Mouse (Mus musculus): ENCODE data around the gene Crmp1. TPM values are rescaled to one million over a fixed set of nuclear protein-coding genes. Genes with fewer than 3 reads are reported as not detected.

Crmp1 gene
- total RNA-seq, 2 experiments from 2014 or later: 0.65 to 0.69 TPM

DNA sequence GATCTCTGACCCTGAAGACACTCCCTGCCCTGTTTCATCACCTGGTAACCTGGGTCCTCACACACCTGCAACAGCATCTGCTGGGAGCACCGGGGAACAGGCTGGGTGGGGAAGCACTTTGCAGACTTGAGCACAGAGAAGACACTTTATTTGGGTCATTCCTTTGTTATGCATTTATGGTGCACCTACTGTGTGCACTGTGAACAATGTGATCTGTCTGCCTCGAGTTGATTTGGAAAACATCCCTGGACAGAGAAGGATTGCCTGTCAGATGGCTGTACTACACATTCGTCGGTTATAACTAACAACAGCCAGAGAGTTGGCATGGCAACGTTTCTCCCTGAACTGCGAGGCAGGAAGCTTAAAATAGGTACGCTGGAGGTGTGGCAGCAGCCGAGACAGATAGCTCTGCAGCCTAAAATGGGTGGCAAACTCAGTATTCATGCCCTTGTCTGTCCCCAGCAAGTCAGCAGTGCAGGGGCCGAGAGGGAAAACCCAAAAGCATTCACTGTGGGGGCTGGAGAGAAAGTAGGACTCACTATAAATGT is 8.7 kb upstream of the Crmp1 start:
- DNase-seq: no peak
- intact Hi-C loops (cut with DNase I): no loop called here

DNA sequence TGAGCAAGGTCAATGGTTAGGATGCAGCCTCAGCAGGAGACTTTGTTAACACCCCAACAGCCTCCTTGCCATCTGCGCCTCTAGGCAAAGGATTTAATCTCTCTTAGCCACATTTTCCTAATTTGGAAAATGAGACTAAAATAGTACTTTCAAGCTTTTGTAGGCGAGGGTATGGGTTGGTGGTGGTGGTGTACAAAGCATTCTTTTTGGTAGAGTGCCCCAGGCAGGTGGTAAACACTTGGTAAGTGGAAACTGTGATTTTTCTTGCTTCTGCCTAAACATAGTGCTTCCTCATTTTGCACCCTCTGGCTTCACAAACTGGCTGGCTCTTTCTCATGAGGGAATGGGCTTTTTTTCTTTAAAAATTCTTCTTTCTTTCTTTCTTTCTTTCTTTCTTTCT is 3.1 kb upstream of the Crmp1 start:
- intact Hi-C loops (cut with DNase I): no loop called here
- no peak for DNase-seq

DNA sequence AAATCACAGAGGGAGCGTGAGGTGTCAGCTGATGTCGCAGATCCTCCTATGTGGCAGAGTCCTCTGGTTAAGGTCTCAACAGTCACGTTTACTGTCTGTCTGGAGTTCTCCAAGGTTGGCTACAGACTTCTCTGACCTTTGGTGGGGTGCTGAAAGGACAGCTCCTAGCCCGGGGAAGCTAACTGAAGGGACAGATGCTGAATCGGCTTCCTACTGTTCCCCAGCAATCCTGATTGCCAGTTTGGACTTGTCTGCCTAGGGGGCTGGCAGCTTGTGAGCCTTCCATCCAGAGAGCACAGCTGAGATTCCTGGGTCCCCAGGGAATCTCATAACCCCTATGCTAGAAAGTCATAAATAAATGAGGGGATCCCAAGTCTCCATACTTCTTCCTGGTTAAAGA is 1.2 kb upstream of the Crmp1 start:
- intact Hi-C loops (cut with DNase I): no loop called here
- DNase-seq: peak in 1 of 2 experiments; percentile 12

DNA sequence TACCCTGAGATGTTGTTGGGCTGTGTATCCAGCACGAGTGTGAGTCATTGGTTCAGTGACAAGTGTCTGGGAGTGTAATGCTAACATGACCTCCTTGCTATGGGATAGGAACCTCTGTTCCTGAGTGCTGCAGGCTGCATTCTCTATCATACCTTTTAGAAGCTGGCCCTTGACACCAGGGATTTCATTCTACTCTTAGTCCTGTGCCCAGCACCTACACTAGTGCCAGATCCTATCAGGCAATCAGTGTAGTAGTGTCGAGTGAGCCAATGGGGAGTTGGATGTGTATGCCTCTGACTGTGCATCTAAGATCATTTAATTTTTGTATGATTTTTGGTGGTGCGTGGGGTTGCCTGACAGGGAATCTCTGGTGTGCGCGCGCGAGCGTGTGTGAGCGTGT is 516 bp upstream of the Crmp1 start:
- intact Hi-C loops (cut with DNase I): no loop called here

DNA sequence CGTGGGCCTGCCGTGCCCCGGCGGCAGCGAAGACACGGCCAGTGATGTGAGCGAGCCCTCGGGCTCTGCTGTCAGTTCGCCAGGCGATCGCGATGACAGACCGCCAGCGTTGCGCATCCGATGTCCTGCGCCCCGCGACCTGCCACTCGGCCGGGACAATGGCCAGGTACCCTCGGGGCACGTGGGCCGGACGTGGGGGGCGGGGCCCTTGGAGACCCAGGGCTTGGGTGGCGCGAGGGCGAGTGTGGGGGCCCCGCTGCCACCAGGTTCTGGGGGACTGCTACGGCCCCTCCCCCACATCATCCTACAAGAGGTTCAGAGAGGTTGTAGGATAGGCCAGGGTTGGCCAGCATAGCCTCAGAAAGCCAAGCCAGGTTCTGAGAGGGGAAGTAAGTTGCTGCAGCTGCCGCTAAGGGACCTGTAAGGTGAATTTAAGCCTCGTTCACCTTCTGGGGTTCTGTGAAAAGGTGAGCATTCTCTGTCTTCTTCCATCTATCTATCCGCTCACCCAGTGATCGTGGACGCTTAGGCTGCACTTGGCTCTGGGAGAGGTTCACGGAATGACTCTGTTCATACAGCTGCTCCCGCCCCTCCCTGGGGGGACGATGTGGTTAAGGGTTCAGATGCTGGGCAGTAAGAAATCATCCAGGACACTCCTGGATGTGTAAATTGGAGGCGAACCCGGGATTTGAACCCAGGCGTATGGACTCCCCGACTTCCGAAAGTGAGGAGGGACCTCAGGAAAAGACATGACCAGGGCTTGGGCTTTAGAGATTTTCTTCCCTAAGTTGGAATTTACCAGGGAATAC is 824 bp downstream of the Crmp1 start:
- intact Hi-C loops (cut with DNase I): no loop called here

More for the DNA sequence above, 516 bp upstream of the Crmp1 start:
- no peak for DNase-seq

DNA sequence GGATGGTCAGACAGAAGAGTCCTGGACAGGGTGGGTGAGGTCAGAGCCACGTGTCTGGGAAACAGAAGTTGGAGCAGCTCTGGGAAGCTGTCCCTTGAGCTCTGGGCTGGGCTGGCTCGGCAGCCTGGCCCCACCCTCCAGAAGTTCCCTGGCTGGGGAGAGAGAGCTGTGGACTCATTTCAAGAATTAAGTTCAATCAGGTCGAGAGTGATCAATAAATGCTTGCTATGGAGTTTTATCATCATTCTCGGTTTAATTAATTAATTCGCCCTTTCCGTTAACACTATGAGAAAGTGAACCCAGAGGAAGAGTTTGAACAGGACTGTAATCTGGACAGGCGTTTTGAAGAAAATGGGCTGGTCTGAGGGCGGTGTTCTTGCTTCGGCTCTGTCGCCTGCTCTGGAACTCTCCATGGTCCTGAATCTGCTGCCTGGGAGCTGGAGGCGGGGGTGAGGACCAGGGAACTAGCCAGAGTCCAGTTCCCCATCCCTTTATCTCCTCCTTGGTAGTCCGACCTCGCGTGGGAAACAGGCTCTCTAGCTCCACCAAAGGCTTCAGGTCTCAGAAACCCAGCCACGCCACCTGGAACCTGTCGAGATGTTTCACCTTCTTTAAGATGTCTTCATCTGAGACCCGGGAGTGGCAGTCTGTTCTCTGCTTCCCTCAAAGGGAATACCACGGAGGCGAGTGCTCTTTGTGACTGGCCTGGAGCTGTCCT is 1.6 kb downstream of the Crmp1 start:
- DNase-seq: peak; percentile 66 to 67
- intact Hi-C loops (cut with DNase I): no loop called here

More for the DNA sequence above, 824 bp downstream of the Crmp1 start:
- no peak for DNase-seq

DNA sequence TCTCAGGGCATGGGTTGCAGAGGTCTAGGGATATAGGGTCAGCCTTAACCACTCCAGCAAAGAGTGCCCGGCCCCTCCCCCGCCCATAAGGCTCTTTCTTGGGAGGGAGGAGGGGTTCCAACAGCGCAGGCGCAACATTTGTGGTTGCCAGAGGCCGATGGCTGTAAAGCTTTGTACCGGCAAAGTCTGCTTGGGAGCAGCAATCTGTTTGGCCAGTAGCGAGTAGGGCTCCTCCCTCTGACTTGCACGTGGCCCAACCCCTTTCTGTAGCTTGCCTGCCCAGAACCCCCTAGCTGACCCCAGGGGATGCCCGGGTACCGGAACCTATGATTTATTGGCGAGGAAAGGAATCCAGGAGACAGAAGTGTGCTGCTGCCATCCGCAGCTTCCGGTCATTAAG is 2.4 kb downstream of the Crmp1 start:
- intact Hi-C loops (cut with DNase I): no loop called here
- no peak for DNase-seq

DNA sequence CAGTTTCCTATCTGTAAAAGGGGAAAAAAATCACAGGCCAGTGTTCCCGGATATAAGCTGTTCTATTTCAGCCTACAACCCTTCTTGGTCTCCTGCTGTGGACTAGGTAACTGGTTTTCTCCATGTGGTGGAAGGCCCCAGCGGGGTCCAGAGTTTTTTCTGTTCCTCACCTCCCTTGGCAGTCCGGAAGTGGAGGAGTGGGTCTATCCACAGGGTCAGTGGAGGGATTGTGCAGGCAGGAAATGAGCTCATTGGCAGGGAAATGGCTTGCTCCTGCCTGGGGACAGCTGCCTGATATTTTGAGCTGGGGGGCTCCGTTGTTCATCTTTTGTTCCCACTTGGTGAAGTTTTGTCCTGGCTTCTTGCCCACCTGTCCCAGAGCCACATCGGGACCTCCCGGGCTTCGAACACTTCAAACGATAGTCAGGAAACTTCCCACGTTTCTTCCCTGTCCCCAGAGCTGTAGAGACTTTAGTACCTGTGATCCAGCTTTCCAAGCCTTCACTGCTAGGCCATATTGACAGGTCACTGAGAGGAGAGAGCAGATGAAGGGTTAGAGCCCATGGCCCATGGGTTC is 3.0 kb downstream of the Crmp1 start:
- intact Hi-C loops (cut with DNase I): no loop called here
- no peak for DNase-seq

DNA sequence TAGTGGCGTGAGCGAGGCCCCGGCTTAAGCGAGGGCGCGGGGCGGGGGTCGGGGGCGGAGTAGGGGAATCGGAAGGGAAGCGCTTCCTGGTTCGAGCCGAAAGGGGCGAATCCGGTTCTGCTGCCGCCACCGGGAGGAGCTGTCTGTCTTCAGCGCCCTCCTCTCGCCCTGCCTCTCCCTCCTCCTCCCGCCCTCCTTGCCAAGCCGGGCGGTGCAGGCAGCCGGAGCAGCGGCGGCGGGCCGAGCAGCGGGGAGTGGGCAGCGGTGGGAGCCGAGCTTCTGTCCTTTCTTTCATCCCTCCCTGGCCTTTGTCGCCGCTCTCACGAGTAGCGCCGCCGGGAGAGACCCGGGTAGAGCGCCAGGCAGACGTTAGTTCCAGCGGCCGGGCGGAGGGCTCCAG is 3.9 kb downstream of the Crmp1 start:
- intact Hi-C loops (cut with DNase I): no loop called here
- peak; percentile 18 to 35 for DNase-seq

DNA sequence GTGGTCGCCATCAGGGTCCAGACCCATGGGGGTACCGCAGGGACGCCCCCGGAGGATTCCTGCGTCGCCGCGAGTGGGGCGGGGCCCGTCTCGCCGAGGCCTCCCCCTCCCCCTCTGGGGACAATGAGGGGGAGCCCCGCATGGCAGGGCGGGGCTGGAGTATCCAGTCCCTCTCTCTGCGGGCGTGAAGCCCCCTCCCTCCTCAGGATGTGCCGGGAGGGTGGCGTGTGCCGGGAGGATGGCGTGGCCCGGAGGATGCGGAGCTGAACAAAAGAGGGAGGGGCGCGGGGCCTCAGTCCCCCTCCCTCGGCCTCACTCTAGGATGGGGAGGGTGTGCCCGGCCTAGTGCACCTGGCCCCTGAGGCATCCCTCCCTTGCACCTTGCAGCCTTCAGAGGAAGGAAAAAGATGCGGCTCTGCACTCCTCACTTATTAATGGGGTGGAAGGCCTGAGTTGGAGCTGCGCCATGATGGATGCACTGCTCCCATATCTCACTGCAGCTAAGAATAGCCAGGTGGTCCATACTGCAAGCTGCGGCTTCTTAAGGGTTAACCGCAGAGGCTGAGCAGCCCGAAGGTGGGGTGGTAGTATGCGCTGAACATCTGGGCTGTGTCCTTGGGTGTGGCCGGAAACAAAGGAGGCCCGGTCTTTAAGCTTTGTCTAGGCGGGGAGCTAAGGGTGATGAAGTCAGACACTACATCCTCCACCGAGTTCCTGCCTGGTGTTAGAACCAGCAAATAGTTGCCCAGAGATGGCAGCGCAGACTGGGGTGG is 4.6 kb downstream of the Crmp1 start:
- no peak for DNase-seq
- intact Hi-C loops (cut with DNase I): no loop called here

DNA sequence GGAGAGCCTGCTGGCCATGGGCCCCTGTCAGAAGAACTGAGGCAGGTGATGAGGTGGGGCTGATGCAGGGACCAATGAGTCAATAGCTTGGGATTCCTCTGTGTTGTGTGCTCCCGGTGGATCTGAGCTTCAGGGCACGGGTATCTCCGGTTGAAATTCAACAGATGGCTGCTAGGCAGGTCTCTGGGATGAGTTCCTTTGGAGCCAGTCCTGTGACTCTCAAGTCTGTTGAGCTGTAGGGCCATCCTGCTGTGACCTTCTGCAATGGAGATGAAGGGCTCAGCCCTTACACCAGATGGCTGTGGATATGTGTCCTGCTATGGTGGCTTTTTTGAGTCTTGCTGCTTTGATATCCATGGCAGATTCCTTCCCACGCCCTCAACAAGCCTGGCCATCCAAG is 5.7 kb downstream of the Crmp1 start:
- DNase-seq: no peak
- intact Hi-C loops (cut with DNase I): no loop called here

DNA sequence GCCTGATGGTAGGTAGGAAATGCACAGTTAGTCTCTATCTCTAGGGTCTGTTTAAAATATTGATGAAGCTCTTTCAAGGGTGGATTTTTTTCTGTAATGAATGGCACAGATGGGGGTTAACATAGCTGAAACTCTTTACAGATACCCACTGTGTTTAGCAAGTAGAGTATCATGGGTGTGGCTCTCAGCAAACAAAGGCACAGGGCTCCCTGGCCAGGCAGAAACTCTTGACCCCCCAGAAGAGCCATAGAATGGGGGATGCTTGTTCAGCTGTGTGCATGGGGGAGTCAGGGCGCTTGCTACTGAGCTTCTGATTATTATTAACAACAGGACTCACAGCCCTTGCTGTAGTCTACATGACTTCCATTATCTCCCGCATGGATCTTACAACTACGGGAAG is 7.1 kb downstream of the Crmp1 start:
- no peak for DNase-seq
- intact Hi-C loops (cut with DNase I): no loop called here

DNA sequence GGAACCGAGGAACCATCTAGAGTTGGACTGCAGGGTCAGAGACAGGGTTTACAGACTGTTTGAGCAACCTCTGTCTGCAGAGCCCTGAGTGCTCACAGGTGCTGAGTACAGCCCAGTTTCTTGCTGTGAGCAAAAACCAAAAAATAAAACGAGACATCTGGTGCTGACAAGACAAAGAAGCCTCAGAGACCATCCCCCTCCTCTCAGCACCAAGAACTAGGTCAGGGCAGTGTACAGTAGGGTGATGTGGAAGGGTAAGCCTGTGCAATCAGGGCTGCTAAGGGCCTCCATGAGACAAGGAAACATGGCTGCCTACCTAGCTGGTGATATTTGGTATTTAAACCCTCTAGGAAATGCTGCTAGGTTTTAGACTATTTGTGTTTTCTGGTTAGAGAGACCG is 9.9 kb downstream of the Crmp1 start:
- DNase-seq: no peak
- intact Hi-C loops (cut with DNase I): no loop called here

DNA sequence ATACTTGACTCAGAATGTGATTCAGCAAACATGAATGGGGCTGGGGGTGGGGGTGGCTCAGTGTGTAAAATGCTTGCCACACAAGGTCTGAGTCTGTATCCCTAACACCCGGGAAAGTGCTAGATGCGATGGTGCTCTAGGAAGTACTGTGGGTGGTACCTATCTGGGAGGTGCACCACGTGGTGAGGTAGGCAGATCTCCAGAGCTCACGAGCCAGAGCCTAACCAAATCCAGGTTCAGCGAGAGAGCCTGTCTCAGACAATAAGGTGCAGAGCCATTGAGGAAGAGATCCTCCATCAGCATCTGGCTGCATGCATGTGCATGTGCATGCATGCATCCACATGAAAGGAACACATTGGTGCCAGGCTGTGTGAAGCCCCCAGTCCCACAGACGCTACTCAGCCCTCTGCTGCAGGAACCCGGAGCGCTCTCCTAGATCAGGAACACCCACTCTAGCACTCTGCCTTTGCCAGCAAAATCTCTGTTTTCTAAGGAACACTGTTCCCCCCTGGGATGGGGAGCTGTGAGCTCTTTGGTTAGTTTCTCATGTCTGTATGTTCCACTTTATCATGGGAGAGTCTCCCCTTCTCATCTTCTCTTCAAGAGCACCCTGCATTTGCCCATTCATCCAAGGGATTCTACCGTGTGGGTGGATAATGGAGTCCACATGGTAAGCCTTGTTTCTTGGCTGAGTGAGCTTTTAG is 10.5 kb downstream of the Crmp1 start:
- intact Hi-C loops (cut with DNase I): no loop called here

DNA sequence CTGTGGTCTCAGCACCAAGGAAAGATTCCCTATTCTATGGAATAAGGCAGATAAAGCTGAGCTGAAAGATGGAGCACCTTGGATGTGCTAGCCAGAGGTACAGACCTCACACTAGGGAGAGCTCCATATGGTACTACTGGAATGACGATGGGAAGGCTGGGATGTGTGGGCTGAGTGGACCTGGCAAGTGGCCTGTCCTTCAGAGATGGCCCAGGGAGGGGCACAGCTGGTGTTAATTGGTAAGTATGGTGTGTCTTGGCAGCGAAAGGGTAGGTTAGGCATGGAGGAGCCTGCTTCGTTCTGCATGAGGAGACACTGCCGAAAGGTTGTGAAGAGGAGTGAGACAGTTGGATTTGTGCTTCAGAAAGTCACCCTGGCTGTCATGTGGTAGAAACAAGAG is 12.8 kb downstream of the Crmp1 start:
- intact Hi-C loops (cut with DNase I): no loop called here

More for the DNA sequence above, 10.5 kb downstream of the Crmp1 start:
- DNase-seq: no peak

DNA sequence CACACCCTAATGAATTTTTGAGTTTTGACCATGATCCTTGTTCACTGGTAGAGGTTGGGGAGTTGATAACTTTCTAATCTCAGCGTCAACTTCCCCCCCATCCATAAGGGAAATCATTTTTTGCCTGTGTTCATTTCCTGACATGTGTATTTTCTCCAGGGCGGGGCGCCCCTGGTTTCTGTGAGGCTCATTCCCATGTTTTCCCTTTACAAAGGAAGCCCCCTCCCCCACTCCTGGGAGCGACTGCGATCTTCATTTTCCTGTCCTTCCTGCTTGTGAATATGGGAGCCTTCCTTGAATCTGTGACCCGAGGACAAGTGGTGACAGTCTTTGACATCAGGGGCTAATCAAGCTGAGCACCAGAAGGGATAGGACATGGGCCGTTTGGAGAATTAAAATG is 15.1 kb downstream of the Crmp1 start:
- intact Hi-C loops (cut with DNase I): no loop called here
- no peak for DNase-seq

More for the DNA sequence above, 12.8 kb downstream of the Crmp1 start:
- DNase-seq: no peak

DNA sequence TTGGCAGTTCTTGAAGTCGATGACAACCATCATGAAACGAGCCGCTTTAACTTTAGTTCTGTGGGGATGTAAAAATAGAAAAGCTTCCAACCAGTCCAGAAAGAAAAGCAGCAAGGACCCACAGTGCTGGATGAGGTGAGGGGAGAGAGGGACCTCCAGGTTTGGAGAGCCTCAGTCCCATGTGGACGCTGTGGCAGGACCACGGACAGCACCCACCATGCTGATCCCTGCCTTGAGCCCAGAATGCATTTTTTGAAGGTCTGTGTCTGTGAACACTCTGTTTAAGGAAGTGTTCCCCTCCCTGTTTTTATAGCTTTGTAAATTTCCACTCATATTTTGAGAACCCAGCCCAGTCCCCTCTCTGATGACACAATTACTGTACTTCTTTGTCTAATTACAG is 15.5 kb downstream of the Crmp1 start:
- intact Hi-C loops (cut with DNase I): no loop called here
- DNase-seq: peak in 1 of 2 experiments; percentile 38

DNA sequence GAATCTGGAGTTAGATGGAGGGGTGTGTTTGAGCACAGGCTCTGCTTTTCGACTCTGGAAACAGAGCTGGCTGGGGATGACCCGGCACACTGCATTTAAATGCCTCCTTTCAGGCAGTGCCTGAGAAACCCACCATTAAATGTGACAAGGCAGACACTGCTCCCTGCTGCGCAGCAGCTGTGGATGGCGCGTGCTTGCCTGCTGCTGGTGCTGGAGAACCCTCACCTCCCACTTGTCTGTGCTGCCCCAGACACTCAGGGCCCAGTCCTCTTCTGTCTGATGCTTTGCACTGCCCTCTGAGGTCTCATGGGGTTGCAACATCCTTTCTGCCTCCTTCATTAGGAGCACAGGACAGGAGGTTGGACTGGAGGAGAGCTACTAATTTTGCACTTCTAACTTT is 20.0 kb downstream of the Crmp1 start:
- intact Hi-C loops (cut with DNase I): loop anchor here (10.0 kb wide), 1 partner anchor 247 kb away; no protein-coding TSS in a partner anchor

DNA sequence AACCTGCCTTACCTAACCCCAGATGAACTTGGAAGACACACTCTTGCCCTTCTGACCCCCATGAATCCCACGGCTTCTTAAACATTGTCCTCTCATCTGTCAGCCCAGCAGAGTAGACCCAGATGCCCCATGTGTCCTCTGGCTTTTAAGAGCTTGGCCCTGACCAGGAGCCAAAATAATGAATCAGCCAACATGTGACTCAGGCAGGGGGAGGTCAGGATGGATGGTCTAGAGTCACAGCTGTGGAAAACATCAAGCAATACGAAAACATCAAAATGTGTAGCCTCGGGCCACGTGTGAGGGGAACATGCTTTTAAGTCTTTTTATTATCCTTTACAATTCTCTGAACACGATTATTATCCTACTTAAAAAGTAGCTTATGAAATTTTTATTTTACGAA is 22.1 kb downstream of the Crmp1 start:
- intact Hi-C loops (cut with DNase I): loop anchor here (10.0 kb wide), 1 partner anchor 249 kb away; no protein-coding TSS in a partner anchor
- no peak for DNase-seq

More for the DNA sequence above, 20.0 kb downstream of the Crmp1 start:
- no peak for DNase-seq

DNA sequence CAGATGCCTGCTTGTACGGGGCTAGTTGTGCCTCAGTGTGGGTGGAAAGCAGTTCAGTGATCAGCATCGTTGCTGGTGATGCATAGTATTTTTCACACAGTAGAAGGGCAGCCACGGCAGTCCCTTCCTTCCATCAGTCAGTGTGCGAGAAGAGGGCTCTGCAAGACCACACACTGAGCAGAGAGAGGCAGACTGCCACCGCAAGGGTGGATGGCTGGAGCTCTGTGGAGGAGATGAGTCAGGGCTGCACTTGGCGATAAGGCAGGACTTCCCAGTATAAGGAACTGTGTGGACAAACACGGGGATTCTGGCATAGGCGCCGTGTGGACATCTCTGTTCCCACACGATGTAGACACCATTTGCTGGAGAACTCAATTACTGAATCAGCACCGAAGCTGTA is 39.3 kb downstream of the Crmp1 start:
- DNase-seq: no peak
- intact Hi-C loops (cut with DNase I): no loop called here
